Mouse (Mus musculus): ENCODE data around the gene Cavin2.

DNA sequence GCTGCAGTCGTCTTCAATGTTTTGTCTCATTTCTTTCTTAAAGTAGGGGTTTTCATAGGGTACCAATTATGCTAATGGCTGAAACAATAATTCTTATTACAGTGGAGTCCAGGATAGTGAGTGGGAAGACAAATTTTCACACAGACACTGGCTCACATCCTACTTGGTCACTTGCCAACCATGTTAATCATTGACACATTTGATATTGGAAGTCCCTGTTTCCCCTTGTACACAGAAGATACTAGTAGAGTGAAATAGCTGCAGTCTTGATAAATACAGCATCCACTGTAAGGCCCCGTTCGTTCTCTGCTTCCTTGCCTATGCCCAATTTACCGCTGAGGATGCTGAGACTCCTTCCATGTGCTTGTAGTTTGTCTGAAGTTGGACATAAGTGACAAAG is 3.4 kb downstream of the Cavin2 start:
- no peak for TF ChIP-seq CTCF (IDR thresholded peaks at IDR 0.05; ENCODE audit: insufficient read depth, low read length)
- TF ChIP-seq POLR2A (IDR thresholded peaks at IDR 0.05; ENCODE audit: borderline replicate concordance, extremely low read depth, low read depth, low read length), result no peak

Data from lung, adult 2 months (tissue).